Mouse (Mus musculus): ENCODE data around the gene Aloxe3.

Aloxe3 gene

DNA sequence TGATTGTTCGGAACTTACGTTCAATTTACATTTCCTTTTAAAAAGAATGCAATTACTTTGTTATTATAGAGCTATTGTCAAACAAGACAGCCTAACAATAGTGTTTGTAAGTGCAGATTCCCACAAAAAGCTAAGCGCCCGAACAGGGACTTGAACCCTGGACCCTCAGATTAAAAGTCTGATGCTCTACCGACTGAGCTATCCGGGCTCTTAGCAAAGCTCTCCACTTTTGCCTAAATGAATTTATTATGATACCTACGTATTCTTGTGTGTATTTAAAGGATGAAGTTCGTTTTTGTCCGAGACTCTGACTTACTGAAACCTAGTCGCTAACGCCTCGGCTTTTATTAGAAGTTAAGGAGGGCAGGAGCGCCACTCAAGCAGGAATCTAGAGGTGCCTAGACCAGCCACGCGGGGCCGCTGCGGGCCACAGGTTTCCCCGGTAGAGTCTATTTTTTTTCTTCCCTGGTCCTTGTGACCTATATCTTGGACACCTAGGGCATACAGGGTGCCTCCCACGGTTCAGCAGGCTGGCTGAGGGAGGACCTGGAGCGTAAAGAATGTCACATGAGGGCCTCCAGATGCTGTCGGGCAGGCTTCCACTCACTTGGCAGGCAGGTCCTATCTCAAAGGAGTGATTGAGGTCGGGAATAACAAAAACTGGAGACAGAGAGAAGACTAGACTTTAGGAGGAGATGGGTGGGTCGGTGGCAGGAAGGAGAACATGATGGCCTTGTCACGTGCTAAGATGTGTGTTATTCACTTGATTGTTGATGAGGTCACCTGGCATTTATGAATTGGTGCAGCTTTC, 450 bp upstream of the Aloxe3 start:
- DNase-seq (ENCODE audit: low read depth, low spot score), result peak; percentile 96

DNA sequence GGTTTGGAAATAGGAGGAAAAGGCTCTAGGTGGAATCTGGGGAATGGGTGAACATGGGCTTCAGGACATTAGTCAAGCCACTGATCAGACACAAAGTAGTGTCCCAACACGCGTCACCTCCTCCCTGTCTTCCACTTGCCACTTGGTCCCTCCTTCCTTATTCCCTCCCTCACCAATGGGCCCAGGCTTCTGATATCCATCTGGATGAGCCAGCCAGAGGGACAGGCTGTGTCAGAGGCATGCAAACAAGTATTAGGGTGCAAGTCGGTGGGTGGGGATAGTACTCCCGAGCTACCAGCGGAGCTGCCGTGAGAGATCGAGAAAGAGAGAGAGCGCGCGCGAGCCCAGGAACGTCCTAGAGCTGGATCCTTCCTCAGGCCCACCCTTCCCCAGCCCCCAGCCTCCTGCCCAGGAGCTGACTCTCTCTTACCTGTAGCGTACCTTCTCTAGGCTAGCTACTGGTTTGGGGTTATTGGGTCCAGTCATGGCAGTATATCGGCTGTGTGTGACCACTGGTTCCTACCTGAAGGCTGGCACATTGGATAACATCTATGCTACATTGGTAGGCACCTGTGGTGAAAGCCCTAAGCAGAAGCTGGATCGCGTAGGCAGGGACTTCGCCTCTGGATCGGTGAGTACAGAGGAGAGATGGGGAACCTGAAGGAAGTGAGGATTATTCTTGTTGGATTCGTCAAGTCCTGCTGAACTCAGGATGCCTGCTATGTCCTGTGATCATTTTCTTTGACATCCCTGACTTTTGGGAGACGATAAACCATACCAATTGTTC, 416 bp downstream of the Aloxe3 start:
- DNase-seq (ENCODE audit: low read depth, low spot score), result no peak

DNA sequence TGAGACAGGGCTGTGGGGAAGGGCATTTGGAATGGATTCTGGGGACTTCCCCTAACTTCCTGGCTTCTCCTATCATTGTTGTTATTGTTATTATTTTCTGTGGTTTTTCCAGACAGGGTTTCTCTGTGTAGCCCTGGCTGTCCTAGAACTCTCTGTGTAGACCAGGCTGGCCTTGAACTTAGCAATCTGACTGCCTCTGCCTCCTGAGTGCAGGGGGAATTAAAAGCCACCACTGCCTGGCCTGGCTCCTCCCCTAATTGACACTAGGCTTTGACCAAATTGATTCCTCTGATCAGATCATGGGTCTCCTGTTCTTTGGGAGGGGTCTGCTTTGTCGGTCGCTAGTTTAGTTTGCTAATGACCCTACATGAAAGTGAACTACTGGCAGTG, 1.0 kb downstream of the Aloxe3 start:
- DNase-seq (ENCODE audit: low read depth, low spot score), result peak; percentile 41

DNA sequence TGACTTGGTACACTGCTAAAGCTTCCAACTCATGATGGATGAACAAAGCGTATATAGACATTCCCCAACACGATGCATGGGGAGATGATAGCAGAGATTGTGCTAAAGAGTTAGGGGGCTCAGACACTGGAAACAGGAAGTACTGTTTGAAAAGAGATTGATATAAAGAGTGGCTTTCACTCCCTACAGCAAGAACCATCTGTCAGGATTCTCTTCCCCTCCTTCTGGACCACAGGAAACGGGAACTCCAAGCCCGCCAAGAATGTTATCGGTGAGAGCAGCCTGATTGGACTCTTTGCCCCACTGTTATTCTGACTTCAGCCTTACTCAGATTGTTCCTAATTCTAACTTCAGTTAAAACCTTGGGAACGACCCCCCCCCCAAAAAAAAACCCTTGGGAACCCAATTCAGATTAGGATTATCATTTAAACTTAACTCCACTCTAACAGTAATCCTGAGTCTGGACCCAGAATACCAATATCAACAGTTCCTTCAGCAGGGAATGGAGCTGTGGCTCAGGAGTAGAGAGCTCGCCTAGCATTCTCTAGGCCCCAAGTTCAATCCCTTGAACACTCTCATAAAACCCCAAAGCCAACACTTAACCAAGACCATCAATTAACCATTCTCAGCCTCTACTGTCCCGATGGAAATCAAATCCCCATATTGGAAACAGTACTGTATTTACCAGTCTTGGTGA, 2.9 kb downstream of the Aloxe3 start:
- no peak for DNase-seq (ENCODE audit: low read depth, low spot score)

DNA sequence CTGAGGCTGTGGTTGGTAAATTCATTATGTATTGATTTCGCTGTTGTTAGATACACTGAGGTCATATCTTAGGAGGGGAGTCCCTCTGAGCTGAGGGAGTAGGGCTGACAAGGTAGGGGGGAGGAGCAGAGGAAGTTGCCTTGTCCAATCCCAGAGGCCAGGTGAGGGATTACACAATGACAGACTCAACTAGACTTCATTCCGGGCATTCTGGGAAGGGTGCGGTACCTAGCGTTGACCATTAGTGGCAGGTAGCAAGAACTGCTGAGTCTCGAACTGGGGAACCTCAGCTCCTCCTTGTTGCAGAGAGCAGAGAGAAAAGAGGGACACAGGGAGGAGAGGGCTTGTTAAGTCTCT, 7.8 kb downstream of the Aloxe3 start:
- peak; percentile 86 for DNase-seq (ENCODE audit: low read depth, low spot score)

DNA sequence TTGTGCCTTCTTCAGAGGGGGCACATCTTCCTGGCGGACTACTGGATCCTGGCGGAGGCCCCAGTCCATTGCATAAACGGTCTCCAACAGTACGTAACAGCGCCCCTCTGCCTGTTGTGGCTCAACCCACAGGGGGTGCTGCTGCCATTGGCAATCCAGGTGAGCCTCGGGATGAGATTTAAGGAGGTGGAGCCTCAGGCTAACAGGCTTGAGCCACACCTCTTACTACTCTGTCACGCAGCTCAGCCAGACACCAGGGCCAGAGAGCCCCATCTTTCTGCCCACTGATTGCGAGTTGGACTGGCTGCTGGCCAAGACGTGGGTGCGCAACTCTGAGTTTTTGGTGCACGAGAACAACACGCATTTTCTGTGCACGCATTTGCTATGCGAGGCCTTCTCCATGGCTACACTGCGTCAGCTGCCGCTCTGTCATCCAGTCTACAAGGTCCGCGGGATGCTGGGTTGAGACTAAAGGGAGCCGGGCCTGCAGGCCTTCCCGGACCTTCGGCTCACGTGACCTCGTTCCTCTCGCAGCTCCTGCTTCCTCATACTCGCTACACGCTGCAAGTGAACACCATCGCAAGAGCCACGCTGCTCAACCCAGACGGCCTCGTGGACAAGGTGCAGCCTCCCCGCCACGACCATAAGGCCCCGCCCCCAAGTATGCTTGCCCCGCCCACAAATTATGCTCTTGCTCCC, 8.4 kb downstream of the Aloxe3 start:
- DNase-seq (ENCODE audit: low read depth, low spot score), result peak; percentile 85

DNA sequence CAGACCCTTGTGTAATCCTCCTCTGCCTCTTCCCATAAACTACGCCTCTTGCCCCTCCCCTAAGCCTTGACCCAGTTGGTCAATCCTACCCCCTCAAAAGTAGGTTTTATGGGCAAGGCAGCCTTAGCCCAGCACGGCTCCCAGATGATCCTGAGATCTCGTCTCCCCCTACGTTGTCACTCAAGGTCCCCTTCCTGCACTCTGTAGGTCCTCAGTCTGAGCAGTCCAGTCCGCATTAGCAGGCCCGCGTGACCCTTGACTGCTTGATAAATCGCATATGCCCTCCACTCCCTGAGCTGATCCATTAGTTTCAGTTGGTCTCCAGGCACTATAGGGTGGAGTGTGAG, 8.9 kb downstream of the Aloxe3 start:
- DNase-seq (ENCODE audit: low read depth, low spot score), result no peak

DNA sequence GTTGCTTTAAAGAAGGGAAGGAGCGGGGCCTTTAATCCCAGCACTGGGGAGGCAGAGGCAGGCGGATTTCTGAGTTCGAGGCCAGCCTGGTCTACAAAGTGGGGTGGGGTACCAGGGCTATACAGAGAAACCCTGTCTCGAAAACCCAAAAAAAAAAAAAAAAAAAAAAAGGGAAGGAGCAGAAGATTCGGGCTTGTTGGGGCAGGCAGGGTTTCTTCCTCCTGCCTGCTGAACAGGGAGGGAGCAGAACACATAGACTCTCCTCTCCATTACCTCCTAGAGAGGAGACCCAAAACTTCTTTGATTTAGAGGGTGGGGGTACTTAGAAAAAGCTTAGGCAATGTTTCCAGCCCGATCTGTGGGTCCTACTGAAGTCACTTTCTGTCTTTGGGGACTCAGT, 9.7 kb downstream of the Aloxe3 start:
- DNase-seq (ENCODE audit: low read depth, low spot score), result no peak

DNA sequence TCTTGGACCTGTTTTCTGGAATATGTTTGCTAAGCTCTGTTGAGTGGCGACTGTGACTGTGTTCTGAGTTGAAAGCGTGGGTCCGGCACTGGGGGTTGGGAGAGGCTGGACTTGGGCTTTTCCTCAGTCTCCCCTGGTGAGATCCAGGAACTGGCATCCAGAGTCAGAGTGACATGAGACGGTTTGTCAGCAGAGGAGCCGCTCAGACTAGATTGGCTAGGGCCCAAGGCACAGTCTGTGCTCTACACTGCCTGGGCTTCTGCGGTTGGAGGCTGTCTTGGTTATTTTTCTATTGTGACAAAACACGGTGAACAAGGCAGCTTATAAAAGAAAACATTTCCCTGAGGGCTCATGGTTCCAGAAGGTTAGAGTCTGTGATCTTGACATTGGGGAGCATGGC, 21.9 kb downstream of the Aloxe3 start:
- DNase-seq (ENCODE audit: low read depth, low spot score), result no peak

DNA sequence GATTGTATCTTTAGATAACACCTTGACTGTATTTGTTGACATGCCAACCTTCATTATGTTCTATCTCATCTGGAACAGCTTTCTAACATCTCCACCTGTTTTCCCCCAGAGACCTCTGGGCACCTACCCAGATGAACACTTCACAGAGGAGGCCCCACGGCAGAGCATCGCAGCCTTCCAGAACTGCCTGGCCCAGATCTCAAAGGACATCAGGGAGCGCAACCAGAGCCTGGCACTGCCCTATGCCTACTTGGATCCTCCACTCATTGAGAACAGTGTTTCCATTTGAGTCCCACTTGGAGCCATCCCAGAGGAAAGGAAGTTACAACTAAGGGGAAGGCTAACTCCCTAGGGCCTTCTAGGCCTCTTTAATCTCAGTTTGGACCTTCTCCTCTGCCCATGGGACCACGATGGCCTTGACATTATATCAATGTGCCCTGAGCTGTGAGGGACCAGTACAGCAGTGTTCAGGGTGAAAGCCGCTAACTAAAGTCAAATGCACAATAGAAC, 22.8 kb downstream of the Aloxe3 start:
- no peak for DNase-seq (ENCODE audit: low read depth, low spot score)

DNA sequence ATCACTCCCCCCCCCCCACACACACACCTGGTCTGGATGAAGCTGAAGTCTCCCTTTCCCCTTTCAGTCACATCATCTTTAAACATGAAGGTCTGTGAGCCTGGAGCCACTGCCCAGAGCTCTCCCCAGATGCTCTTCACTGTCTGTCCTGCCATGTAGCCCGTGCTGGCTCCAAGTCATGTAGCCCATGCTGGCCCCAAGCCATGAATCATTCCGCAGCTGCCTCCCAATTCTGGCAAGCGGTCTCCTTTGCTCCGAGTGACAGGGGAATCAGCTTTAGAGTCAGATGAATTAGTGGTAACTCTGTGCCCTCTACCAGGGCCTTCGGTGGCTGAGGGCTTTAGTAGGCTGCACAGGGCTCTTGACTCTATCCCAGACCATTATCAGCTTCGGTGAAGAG, 24.0 kb downstream of the Aloxe3 start:
- no peak for DNase-seq (ENCODE audit: low read depth, low spot score)

DNA sequence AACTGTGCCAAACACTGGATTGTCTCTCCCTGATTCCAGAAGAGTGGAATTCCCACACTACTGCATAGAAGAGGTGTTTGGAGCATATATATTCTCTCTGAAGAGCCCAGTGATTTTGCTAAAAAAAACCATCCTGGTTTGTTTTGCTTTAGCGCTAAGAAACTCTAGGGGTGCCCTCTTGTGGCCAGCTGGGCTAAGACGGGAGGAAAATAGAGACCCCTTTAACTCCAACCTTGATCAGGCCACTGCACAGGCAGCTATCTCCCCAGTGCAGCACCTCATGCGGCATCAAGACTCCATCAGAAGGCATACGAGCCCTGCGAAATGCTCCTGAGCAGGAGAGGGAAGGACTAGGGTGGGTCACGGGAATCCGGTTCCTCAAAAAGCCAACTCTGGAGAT, 24.7 kb downstream of the Aloxe3 start:
- peak; percentile 69 for DNase-seq (ENCODE audit: low read depth, low spot score)

DNA sequence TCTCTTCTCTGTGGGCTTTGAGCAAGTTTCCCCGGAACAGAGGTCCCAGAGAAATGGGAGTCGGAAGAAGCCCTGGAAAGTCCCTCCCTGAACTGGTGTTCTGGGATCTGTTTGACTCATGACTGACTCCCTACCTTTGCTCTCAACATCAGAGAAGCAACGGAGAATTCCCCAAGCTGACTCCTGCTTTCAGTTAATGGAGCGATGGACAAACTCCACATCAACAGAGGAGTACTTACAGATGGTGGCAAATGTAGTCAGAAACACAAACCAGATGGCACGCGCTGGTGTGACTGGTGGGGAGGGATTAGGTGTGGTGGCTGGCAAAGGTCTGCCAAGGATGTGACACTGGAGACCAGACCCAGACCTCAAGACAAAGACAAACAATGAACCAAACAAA, 25.3 kb downstream of the Aloxe3 start:
- DNase-seq (ENCODE audit: low read depth, low spot score), result no peak

DNA sequence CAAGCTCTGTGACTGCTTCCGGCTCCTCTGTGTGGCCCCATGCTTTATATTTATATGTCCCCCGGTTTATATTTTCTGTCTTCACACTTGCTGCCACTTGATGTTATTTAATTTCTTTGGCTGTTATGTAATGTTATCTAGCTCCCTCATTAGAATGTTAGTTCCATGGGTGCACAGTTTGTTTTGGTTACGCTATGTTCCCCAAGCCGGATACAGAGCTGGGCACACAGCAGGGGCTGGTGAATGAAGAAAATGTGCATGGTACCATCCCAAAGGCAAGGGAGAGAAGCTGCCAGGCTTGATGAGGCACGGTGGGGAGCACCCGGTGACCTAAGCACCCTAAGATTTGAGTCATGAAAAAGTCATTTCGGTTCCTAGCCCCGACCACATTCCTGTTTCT, 28.1 kb downstream of the Aloxe3 start:
- no peak for DNase-seq (ENCODE audit: low read depth, low spot score)

DNA sequence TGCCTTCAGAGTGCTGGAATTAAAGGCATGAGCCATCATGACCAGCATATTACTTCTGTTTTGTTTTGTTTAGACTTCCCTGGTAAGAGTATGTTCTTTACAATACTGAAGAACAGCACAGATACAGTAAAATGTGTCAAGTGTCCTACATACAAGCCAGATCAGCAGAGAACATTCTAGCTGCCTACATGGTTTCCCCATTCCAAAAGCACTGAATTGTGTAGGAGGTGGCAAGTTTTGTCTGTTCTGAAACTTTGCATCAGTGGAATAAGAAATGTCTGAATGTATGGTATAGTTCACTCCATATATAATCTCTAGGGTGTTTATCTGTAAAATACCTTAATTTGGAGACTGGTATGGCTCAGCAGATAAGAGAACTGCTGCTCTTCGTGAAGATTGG, 29.7 kb downstream of the Aloxe3 start:
- DNase-seq (ENCODE audit: low read depth, low spot score), result no peak

DNA sequence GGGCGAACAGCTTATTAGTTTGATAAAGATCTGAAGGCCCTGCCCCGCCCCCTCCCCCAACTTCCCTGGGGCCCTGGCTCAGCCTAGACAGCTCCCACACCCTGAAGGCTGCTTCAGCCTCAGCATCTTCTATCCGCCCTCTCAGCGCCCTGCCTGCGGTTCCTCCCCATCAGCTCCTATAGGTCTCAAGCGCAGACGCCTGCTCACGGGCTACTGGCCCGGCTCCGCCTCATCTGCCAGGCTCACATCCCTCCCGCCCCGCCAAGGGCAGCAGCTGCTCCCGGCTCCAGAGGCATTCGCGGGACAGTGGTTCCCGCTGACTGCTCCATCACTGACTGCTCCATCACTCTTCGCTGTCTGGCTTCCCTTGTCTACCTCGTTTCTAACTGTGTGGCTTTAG, 31.1 kb downstream of the Aloxe3 start, which contains the start of gene Alox12b:
TSS of gene Alox12b (plus strand) at position 190 of the 400 bp plus-strand sequence.
- peak; percentile 37 for DNase-seq (ENCODE audit: low read depth, low spot score)

DNA sequence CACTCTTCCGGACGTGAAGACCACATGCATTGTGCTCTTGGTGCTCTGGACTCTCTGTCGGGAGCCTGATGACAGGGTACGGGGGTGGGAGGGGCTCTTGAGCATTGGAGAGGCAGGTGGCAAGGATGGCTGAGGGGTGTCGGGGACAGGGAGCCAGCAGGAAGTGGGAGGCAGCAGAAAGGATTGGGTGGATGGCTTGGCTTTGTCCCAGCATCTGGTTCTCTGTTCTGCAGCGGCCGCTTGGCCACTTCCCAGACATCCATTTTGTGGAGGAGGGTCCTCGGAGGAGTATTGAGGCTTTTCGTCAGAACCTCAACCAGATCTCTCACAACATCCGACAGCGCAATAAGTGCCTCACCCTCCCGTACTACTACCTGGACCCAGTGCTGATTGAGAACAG, 43.6 kb downstream of the Aloxe3 start:
- no peak for DNase-seq (ENCODE audit: low read depth, low spot score)

DNA sequence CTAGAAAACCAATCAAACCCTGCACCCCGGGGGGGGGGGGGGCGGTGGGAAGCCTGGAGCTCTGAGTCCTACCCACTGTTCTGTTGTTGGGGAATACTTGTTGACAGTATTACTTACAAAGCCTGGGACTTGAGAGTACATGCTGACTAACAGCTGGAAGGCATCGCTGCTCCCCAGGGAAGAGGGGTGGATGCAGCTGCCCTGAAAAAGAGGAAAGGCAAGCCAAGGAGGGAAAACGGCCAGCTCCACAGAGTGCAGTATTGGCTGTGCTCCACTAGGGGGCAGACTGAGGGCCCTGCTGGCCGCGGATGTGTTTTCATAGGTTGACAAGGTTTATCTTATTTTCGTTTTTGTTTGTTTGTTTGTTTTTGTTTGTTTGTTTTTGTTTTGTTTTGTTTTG, 45.9 kb downstream of the Aloxe3 start:
- peak; percentile 64 for DNase-seq (ENCODE audit: low read depth, low spot score)

DNA sequence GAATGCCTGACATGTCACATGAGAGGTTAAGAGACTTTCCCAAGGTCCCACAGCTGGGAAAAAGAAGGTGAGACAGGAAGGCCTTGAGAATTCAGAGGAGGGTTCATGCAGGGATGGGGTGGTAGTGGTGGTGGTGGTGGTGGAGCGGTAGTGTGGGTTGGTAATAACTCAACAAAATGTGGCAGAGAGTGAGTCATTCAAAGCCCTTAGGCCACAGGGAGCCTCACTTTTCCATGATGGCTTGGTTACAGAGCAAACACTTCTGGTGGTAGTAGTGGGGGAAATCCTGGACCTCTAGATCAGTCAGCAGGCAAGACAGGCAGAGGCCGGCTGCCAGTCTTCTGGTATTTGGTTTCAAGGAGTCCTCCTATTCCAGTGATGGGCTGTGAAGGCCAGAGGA, 46.9 kb downstream of the Aloxe3 start:
- DNase-seq (ENCODE audit: low read depth, low spot score), result no peak

DNA sequence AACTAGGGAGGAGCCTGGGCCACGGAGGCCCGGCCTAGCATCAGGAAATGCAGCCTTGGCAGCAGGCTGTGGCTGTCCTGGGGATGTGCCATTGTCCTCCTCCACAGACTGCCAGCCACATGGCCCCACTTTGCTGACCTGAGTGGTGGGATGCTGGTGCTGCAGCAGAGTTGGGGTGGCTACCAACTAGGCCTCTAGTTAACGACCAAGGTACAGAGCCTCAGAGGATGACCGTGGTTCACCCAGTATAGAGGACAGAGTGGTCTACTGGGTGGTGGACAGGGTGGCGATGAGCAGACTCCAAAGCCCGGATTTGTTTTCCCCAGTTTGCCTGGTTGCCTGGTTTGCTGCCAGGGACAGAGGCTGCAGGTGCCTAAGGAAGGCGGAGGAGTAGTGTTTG, 49.0 kb downstream of the Aloxe3 start:
- no peak for DNase-seq (ENCODE audit: low read depth, low spot score)

DNA sequence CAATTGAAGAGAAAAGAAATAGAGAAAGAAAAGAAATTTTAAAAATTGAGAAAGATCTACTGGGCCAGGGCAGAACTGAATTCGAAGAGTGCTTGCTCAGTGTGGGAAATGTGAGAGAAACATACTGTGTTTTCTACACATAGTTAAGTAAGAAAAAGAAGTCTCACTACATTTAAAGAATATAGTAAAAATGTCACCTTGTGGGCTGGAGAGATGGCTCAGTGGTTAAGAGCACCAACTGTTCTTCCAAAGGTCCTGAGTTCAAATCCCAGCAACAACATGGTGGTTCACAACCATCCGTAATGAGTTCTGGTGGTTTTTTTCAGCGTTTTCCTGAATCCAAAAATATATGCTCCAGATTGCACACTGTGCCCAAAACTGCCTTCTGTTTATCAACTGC, 52.8 kb downstream of the Aloxe3 start:
- no peak for DNase-seq (ENCODE audit: low read depth, low spot score)

DNA sequence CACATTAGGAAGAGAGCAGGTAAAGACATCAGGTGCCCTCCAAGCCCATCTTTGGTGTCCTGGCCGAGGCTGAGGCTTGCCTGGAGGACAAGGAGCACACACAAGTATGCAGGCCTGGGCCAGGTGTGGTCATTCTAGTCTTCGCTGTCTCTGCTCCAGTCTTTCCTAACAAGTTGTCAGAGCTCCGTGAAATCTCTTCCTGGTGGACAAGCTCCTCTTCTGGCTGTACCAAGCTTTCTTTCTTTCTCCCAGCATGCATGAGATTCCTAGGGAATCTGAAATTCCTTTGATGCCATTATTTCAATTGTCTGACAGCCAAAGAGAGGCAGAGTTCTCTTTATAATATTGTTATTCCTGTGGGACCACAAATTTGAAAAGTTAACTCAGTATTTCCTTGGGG, 53.8 kb downstream of the Aloxe3 start:
- no peak for DNase-seq (ENCODE audit: low read depth, low spot score)
